Mouse (Mus musculus) urinary bladder, postnatal 10 days (tissue): ENCODE results near the gene Myf6.

Experiments
- DNase-seq: peaks from one replicate; pipeline ENCODE4 v3.0.0; 2022; ENCODE audit warnings: low spot score

Myf6 gene

GRCm38 (mm10) chr10:107494568-107494967 lies at the start of gene Myf6:
Gene Myf6, minus strand, starts transcription at chr10:107494737.
- no peak for DNase-seq

DNA sequence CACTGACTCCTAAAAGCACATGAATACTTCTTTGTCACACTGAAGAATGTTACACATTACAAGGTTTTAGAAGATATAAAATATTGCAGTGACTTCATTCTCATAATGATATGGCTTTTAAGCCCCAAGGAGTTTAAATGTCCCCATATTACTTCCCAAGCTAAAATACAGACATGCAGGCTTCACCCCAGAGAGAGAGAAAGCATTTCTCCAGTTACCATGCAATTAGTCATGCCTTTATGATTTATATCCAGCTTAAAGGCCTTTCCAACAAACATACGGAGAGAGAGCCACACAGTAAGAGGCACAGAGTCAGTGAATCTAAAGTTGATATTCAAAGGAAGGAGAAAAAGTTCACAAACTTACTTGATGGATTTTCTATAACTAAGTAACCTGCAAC lies 48.5 kb upstream of the Myf6 start:
- DNase-seq, result no peak

DNA sequence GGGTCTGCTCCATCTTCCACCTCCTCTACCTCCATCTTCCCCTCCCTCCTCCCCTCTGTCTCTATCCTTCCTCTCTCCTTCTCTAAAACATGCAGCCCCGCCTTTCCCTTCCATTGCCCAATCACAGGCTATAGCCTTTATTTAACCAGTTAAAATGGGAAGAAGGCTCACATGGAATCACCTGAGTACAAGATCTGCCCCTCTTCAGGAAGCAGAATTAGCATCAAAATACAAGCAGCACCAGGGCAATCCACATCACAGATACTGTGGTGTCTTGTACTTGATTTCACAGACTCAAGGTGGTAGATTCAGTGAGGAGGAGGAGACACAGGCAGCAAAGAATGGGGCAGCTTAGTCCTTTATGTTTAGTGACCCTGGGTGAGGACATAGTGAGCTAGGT lies 34.2 kb upstream of the Myf6 start:
- DNase-seq, result no peak

GRCm38 (mm10) chr10:107519216-107519615 lies 24.7 kb upstream of the Myf6 start:
- DNase-seq, result no peak

- no peak for DNase-seq
Measured at GRCm38 (mm10) chr10:107516641-107517040, 22.1 kb upstream of the Myf6 start.

DNA sequence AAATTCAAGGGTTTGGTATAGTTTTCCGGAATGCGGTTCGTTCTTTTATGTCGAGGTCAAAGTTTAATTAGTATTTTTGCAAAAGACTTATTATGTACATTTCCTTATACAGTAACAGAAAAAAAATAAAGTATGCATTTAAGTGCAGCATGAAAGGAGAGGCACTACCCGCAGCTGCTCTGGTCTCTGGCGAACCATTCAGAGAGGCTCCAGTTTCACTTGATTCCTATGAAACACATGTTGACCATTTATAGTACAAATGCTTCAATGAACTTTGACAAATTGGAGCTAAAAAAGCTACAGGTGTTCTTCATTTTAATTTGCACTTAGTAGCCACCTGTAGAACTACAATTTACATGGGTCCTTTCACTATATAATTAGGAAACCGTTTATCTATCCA lies 20.2 kb upstream of the Myf6 start:
- DNase-seq, result no peak

DNA sequence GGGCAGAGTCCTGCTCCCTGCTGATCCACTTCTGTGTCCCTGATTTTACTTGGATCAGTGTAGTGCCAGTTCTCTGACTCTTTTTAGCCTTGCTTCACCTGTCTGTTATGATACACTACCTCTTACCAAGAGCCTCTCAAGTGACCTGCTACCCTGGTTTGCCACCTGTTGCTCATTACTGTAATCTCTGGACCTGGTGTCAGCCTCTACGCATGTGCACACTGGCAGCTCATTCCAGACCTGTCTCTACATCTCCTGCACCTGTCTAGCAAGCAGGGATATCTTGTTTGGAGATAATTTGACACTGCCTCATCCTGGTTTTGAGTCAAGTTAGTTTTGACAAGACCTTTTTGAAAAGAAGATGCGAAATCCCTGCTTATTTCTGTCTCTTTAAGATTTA lies 11.9 kb upstream of the Myf6 start:
- no peak for DNase-seq

GRCm38 (mm10) chr10:107503430-107503829 lies 8.9 kb upstream of the Myf6 start:
- DNase-seq, result no peak

DNA sequence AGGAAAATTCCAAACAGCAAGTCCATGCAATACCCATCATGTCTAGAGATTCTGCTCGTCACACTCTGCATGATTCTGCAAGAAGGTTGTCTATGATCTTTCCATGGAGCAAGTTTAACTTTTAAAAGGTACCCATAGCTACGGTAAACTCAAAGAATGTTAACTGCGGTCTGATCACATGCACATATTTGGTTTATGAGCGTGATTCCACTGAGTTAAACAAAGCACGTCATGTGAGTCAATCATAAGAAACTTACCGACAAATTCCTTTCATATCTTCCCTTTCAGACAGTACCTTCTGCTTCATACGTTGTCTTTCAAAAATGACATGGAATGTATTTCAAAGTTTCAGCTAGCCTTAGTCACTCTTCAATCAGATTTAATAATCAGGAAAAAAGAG lies 7.7 kb upstream of the Myf6 start:
- no peak for DNase-seq

DNA sequence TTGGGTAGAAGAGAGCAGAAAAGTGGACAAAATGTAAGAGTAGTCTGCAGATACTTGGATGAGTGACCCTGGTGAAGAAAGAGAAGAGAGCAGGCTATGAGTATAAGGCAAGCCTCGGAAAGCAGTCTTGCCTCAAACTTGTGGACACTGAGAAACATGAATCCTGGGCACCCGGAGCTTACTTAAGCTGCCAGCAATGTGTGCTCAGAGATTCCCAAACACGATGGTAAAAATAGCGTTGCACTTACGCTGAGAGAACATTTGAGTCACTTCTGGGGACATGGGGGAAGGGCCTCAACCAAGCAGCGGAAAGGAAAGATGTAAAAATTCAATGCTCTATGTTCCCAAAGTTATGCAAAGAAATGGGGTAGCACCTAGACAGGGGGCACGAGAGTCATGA lies 5.1 kb upstream of the Myf6 start:
- no peak for DNase-seq

GRCm38 (mm10) chr10:107496402-107496801 lies 1.9 kb upstream of the Myf6 start:
- no peak for DNase-seq

DNA sequence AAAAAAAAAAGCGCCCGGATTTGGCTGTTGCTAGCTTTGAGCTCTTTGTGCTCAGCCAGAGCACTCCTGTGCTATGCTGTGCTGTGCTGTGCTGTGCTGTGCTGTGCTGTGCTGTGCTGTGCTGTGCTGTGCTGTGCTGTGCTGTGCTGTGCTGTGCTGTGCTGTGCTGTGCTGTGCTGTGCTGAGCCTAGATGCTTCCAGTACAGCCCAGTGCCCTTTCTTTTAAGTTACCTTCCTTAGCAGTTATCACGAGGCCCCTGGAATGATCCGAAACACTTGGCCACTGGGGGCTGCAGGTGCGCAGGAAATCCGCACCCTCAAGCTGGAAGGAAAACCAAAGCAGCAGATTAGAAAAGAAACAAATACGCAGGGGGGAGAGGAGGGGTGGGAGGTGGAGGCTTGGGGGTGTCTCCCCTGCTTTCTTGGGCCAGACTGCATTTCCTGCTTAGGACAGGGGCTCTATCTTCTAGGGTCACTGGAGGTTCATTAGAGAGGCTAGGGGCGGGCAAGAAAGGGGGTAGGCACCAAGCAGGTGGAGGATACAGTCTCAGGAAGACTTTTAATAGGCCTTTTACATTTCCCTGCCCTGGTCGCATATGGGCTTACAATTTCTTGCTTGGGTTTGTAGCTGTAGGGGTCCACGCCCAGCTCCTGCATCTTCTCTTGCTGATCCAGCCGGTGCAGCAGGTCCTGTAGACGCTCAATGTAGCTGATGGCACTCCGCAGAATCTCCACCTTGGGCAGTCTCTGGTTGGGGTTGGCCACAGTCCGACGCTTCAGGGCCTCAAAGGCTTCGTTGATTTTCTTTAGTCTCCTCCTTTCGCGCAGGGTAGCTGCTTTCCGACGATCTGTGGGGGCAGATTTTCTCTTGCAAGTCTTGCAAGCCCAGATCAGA lies 710 bp downstream of the Myf6 start:
- DNase-seq, result no peak

DNA sequence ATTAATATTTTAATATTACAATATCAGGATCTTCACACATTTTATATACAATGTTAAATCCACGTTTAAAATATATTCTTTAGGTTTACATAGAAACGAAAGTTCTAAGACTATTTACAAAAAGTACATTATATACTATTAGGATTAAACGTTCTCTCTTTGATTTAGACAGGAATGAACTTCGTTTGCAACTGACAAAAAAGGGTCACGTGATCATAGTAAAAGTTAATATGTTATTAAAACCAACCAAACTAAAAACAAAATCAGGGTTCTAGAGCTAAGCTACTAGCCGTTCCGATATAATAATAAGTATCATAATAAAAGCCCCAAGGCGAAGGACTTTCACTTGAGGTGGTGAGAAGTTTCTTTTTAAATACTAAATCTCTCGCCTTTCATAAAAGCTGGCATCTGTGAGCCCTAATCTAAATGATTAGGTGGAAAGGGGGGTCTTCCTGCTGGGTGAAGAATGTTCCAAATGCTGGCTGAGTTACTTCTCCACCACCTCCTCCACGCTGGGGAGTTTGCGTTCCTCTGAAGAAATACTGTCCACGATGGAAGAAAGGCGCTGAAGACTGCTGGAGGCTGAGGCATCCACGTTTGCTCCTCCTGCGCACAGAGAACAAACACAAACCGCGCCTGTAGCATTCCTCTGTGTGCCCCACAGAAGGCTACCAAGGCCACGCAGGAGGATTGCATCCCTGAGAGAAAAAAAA lies 1.5 kb downstream of the Myf6 start:
- no peak for DNase-seq

- no peak for DNase-seq
Measured at GRCm38 (mm10) chr10:107488654-107489315, 5.8 kb downstream of the Myf6 start.

DNA sequence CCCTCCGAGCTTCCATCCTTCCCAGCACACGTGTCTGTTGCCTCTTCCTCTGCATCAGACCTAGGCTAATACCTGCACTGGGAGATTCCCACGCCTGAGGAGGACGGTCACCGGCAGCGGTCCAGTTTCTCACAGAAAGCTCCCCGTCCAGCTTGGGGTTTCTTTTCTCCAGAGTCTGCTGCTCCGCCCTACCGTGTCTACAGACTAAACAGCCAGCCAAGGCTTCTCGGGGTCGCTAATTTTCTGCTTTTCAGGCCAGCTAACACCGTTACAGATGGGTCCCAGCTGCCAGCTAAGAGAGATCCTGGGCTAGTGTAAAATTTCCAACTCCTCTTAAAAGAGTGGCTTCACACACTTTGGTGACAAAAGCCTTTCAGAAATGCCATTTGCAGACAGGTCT lies 7.8 kb downstream of the Myf6 start:
- DNase-seq, result no peak

DNA sequence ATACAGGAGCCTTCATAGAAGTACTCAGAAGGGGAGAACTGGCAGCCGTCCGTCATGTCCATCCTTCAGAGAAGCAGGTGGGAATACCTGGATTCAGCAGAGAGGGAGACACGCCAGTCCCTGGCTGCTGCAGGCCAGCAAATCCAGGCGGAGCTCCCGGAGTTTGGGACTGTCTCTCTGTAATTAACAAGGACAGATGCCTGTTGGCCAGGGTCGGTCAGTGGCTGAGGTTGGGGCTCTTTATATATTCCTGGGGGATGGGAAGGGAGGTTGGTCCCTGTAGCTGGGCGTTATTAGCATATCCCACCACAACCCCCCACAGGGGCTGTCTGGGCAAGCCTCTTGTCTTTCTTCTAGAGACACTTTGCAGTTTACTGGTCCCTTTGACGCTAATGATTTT lies 8.7 kb downstream of the Myf6 start, which contains the start of gene Myf5:
Gene Myf5 (minus strand): TSS at position 265 of the 400 bp plus-strand sequence.
- DNase-seq, result no peak

GRCm38 (mm10) chr10:107484050-107484449 lies 10.5 kb downstream of the Myf6 start:
- no peak for DNase-seq

DNA sequence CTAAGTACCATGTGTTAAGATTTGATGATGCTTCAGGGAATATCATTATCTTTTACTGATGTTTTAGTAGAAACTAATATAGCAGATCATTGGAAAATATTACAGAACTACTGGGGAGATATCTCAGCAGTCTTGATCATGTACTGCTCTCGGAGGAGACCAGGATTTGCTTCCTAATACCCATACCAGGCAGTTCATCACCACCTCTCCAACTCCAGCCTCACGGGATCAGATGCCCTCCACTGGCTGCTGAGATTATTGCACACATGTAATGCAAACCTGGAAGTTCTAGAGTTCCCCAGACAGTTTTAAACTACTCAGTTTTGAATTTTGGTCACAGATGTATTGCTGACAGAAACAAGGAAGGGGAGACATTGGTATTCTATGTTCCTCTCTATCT lies 21.0 kb downstream of the Myf6 start:
- DNase-seq, result no peak

GRCm38 (mm10) chr10:107471712-107472111 lies 22.8 kb downstream of the Myf6 start:
- no peak for DNase-seq

DNA sequence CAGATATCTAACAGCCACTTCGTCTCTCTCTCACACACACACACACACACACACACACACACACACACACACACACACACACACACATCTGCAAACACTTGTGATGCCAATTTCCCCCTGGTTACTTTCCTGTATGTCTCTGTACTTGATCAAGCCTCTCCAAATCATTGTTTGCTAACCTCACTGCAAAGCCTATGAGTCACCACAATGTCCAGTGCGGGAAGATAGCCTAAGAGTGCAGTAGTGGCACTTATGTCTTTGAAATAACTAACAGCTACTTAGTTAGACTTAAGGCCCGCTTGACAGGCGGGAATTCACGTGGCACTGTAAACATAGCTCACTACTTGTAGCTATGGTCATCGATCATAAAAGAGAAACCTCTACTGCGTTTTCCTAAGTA lies 26.7 kb downstream of the Myf6 start:
- DNase-seq, result no peak

DNA sequence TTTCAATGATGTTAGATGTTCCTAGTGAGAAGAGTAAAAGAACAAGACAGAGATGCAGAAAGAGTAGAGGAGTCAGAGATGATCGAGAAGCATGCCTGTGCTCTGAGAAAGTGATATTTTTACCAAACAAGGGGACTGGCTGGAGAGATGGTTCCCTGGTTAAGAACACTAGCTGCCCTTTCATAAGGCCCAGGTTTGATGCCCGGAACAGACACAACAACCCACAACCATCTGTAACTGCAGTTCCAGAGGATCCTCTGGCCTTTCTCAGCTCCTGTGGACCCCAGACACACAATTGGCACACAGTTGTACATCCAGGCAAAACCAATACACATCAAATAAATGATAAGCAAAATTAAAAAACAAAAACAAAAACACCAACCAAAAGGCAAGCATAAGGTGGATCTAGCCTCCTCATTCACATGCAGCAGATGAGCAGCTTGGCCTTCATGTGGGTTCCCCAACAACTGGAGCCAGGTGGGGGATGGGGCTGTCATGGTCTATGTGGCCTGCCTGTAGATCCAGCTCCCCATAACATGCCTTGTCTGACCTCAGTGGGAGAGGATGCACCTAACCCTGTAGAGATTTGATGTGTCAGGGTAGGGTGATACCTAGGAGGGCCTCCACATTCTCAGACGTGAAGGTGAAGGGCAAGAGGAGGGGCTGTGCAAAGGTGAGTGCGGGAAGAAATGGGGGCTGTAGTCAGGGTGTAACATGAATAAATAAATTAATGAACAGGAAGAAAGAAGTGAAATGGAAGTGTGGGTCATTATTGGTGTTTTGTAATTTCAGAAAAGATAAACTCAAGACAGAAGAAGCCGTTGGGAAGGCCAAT lies 44.8 kb downstream of the Myf6 start:
- DNase-seq, result no peak
